Mouse (Mus musculus) kidney, embryonic 16.5 days (tissue): ENCODE measurements around the gene Brk1. TPM values are rescaled to one million over a fixed set of nuclear protein-coding genes. Genes with fewer than 3 reads are reported as not detected.

ENCODE experiments used
- ATAC-seq: fragments of 200-750 bp; cut with Nextera tagmentation; 2 replicates; pipeline ENCODE4 v1.8.0; 2017; ENCODE audit warnings: moderate TSS enrichment; ENCODE audit not compliant: low FRiP score, low TSS enrichment
- H3K27ac ChIP-seq: fragments of 300-500 bp; sonication (generic); 2 replicates; pipeline ENCODE4 v1.5.1; 2014; ENCODE audit warnings: low read length
- H3K27me3 ChIP-seq: fragments of 300-500 bp; sonication (generic); 2 replicates; pipeline ENCODE4 v1.6.1; 2014; ENCODE audit warnings: low read length, control low read depth, mixed read lengths; ENCODE audit not compliant: insufficient read depth
- H3K36me3 ChIP-seq: fragments of 300-500 bp; sonication (generic); 2 replicates; pipeline ENCODE4 v1.6.1; 2014; ENCODE audit warnings: low read length, control low read depth, mixed read lengths; ENCODE audit not compliant: insufficient read depth
- H3K4me1 ChIP-seq: fragments of 300-500 bp; sonication (generic); 2 replicates; pipeline ENCODE4 v1.6.1; 2014; ENCODE audit warnings: low read length, control low read depth, mixed read lengths; ENCODE audit not compliant: insufficient read depth
- H3K4me2 ChIP-seq: fragments of 300-500 bp; sonication (generic); replicated peaks from 2 replicates; pipeline ENCODE4 v1.6.1; 2014; ENCODE audit warnings: low read depth, low read length
- H3K4me3 ChIP-seq: fragments of 300-500 bp; sonication (generic); 2 replicates; pipeline ENCODE4 v1.5.1; 2014; ENCODE audit warnings: mild to moderate bottlenecking, low read length
- H3K9ac ChIP-seq: fragments of 300-500 bp; sonication (generic); replicated peaks from 2 replicates; pipeline ENCODE4 v1.6.1; 2014; ENCODE audit warnings: low read length
- H3K9me3 ChIP-seq: fragments of 300-500 bp; sonication (generic); 2 replicates; pipeline ENCODE4 v1.6.1; 2016; ENCODE audit warnings: low read length, control low read depth
- WGBS: fragments of 180-500 bp; shearing (Covaris S2); extraction: QIAGEN DNeasy Blood & Tissue Kit; methylation state at CpG from one replicate; pipeline ENCODE4 v1.1.7; 2014; 5-methylcytosine and 5-hydroxymethylcytosine counted together
- polyA plus RNA-seq: library from polyadenylated mRNA; unstranded; fragments of >200 nt; fragmentation: Nextera tagmentation; extraction: Ambion mirVana; gene quantifications from 2 replicates; pipeline ENCODE4 v1.2.1, GENCODE M21; 2015

Gene Brk1
- polyA plus RNA-seq, 1 experiment from 2014 or later = 224 TPM

DNA sequence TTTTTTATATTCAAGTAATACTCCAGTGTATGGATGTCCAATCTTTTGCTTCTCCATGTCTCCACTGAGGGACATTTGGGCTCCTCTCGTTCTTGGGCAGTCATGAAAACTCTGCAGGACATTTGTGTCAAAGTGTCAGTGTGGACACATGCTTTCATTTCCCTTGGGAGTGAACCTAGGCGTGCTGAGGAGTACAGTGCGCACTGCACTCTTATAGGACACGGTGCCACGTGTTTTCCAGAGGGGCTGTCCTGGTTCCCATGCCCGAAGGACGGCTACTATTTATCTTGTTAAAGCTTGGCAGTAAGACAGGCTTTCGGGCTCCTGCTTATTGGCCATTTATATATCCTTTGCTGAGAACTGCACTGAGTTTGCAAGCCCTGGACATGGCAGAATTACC, 38.0 kb downstream of the Brk1 start:
- H3K4me2 ChIP-seq = no peak overlapping the region
- H3K4me3 ChIP-seq = no peak overlapping the region
- ATAC-seq = no peak
- no peaks in the 10 kb centered on the region for H3K36me3 ChIP-seq
- no peaks in the 10 kb centered on the region for H3K9me3 ChIP-seq
- no peak overlapping the region for H3K27ac ChIP-seq
- 81% methylated on average over 8 of the region's 8 CpGs for WGBS
- H3K9ac ChIP-seq = no peak overlapping the region
- H3K4me1 ChIP-seq = no peaks in the 10 kb centered on the region; the same call in 1 of the 2 replicates
- H3K27me3 ChIP-seq = no peaks in the 10 kb centered on the region

DNA sequence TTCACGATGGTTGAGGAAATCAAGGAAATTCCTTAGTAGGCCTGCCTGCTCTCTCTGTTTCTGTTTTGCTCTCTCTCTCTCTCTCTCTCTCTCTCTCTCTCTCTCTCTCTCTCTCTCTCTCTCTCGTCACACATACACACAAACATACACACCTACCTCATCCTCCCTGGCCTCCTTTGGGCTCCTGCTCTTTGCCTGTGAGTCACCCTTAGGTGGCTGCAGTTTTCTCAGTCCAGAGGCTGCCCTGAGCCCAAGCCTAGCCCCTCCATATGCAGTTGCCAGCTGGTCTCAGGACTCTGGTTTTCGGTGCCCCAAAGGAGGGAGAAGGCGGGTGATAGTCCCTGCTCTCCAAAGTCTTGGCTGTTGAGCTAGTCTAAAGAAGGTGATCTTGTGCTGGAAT, 38.4 kb downstream of the Brk1 start:
- H3K36me3 ChIP-seq = no peaks in the 10 kb centered on the region
- no peaks in the 10 kb centered on the region for H3K9me3 ChIP-seq
- no peak overlapping the region for H3K9ac ChIP-seq
- H3K4me1 ChIP-seq = no peaks in the 10 kb centered on the region; the same call in 1 of the 2 replicates
- no peak overlapping the region for H3K4me3 ChIP-seq
- 91% methylated on average over 4 of the region's 4 CpGs for WGBS
- H3K4me2 ChIP-seq = no peak overlapping the region
- H3K27ac ChIP-seq = no peak overlapping the region
- ATAC-seq = no peak
- no peaks in the 10 kb centered on the region for H3K27me3 ChIP-seq

DNA sequence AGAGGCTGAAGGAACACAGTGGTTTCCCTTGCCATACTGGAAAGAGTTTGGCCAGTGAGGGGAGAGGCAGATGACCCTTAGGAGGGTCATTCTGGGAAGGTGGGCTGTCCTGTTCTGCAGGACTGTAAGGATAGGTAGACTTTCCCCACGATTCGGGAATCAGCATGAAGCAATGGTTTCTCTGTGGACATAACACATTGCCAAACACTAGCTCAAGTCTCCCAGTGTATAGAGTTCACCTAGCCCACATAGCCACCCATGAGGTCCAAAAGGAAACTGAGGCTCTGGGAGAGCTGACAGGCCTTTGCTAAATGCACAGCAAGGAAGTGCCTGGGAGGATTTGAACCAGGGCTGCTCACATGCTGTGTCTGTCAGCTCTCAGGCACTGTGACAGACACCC, 39.4 kb downstream of the Brk1 start:
- 97% methylated on average over 2 of the region's 2 CpGs for WGBS
- H3K4me2 ChIP-seq = no peak overlapping the region
- H3K4me1 ChIP-seq = no peaks in the 10 kb centered on the region; the same call in 1 of the 2 replicates
- H3K36me3 ChIP-seq = no peaks in the 10 kb centered on the region
- H3K9ac ChIP-seq = no peak overlapping the region
- H3K9me3 ChIP-seq = no peaks in the 10 kb centered on the region
- H3K27me3 ChIP-seq = no peaks in the 10 kb centered on the region
- no peak for ATAC-seq
- H3K4me3 ChIP-seq = no peak overlapping the region
- peak overlapping the region; percentile 63; the same call in 1 of the 2 replicates for H3K27ac ChIP-seq

DNA sequence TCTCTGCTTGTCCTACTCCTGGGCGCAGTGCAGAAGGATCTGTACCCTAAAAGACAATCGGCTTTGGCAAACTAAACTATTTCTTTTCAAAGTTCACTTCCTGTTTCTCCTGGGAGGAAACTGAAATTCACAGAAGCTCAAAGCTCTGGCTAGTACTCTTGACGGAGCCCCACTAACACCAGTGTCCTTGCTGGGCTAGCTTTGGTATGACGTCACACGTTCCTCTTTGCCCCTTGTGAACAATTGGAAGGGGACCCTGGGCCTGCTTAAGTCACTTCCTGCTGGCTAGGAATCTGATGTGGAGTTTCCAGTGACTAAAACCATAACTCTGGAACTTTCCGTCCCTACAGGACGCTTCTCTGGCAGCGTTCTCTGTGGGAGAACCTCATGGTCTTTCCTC, 40.2 kb downstream of the Brk1 start:
- 76% methylated on average over 8 of the region's 8 CpGs for WGBS
- Histone ChIP-seq H3K4me1 (no peaks in the 10 kb centered on the region; the same call in 1 of the 2 replicates), H3K9ac (no peak overlapping the region), H3K9me3 (no peaks in the 10 kb centered on the region), H3K36me3 (no peaks in the 10 kb centered on the region), H3K27me3 (no peaks in the 10 kb centered on the region), H3K27ac (peak overlapping the region; percentile 63; the same call in 1 of the 2 replicates), H3K4me2 (no peak overlapping the region), H3K4me3 (no peak overlapping the region)
- no peak for ATAC-seq

DNA sequence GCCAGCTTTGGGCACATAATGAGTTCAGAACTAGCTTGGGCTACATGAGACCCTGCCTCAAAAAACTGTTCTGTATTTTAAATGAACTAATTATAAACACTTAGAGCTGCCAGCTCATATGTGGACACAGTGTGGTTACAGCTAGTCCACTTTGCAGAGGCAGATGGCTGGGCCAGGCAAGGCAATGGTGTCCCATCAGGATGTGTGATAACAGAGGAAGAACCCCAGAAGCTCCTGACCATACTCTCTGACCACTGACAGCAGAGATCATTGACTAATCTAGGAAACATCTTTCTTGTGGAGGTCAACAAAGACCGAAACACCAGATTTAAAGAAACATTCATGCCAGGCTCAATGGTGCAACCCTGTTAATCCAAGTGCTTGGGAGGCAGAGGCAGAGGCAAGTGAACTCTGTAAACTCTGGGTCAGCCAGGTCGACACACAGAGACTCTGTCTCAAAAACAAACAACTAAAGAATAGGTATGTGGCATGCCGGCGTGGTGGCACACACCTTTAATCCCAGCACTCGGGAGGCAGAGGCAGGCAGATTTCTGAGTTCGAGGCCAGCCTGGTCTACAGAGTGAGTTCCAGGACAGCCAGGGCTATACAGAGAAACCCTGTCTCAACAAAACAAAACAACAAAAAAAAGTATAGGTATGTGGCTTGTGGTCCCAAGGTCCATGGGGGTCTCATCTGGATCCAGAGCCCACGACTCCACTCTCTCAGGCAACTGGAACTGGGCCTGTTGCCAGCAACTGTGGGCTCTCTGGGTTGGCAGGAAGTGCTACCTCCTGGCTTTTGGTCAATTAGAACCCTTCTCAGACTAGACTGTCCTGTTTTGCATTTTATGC, 45.0 kb downstream of the Brk1 start:
- Histone ChIP-seq H3K27ac (0 out of 2 replicates have a peak overlapping the region, but pooled peaks have one; percentile 7), H3K9ac (no peak overlapping the region), H3K4me1 (no peaks in the 10 kb centered on the region), H3K4me3 (no peak overlapping the region), H3K4me2 (no peak overlapping the region), H3K36me3 (no peaks in the 10 kb centered on the region), H3K9me3 (no peaks in the 10 kb centered on the region), H3K27me3 (no peaks in the 10 kb centered on the region)
- 85% methylated on average over 7 of the region's 7 CpGs for WGBS
- no peak for ATAC-seq

DNA sequence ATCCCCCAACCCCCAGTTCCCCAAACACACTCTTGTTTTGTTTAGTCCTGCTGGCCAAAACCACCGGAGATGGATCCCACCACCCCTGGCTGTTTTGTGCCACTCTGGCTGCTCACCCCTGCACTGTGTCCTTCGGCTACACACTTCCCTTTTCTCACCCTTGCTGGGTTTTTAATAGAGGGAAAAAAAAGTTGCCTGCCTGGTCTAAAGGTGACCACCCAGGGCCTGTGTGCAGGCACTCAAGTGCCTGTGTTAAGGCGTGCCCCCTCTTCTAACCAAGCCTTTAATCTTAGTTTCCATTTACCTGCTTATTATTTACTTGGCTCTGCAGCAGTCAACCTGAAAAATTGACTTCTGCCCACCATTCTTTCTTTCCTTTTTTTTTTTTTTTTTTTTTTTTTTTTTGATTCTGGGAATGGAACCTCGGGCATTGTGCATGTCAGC, 45.6 kb downstream of the Brk1 start:
- 0 out of 2 replicates have a peak overlapping the region, but pooled peaks have one; percentile 7 for H3K27ac ChIP-seq
- no peak for ATAC-seq
- no peak overlapping the region for H3K9ac ChIP-seq
- WGBS = 57% methylated on average over 4 of the region's 4 CpGs
- no peaks in the 10 kb centered on the region for H3K27me3 ChIP-seq
- H3K4me3 ChIP-seq = no peak overlapping the region
- H3K9me3 ChIP-seq = no peaks in the 10 kb centered on the region
- H3K36me3 ChIP-seq = no peaks in the 10 kb centered on the region
- no peaks in the 10 kb centered on the region for H3K4me1 ChIP-seq
- H3K4me2 ChIP-seq = no peak overlapping the region

DNA sequence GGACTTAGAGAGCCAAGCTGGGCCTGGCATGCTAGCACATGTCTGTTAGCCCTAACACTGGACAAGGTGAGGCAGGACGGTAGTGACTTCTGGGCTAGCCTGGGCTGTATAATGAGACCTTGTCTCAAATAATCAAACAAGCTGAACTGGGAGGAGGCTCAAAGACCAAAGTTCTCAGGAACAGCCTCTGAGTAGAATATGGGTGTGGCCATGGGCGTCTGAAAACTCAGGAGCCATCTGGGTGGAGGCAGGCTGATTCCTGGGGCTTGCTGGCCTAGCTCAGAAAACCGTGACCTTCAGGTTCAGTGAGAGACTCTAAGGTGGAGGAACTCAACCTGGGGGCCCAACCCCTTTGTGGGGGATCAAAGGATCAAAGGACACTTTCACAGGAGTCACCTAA, 47.1 kb downstream of the Brk1 start:
- 65% methylated on average over 3 of the region's 3 CpGs for WGBS
- Histone ChIP-seq H3K27me3 (no peaks in the 10 kb centered on the region), H3K9me3 (no peaks in the 10 kb centered on the region), H3K36me3 (no peaks in the 10 kb centered on the region), H3K9ac (no peak overlapping the region), H3K4me3 (no peak overlapping the region), H3K4me1 (no peaks in the 10 kb centered on the region), H3K27ac (no peak overlapping the region), H3K4me2 (no peak overlapping the region)
- no peak for ATAC-seq

DNA sequence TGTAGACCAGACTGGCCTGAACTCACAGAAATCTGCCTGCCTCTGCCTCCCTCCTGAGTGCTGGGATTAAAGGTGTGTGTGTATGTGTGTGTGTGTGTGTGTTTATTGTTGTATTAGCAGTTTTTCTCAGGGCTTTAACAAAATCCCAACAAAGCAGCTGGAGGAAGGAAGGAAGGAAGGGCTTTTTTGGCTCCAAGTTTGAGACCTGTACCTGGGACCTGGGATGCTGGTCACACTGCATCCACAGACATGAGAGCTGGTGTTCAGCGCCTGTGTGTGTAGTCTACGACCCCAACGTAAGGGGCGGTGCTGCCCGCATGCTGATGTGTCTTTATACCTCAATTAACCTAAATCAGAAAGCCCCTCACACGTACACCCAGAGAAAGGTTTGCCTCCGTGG, 49.0 kb downstream of the Brk1 start:
- Histone ChIP-seq H3K4me3 (no peak overlapping the region), H3K27me3 (no peaks in the 10 kb centered on the region), H3K9me3 (no peaks in the 10 kb centered on the region), H3K27ac (no peak overlapping the region), H3K4me2 (no peak overlapping the region), H3K36me3 (no peaks in the 10 kb centered on the region), H3K9ac (no peak overlapping the region), H3K4me1 (0 out of 2 replicates have a peak, but pooled peaks cover 3% of the 10 kb centered on the region)
- no peak for ATAC-seq
- whole genome bisulfite sequencing = 90% methylated on average over 7 of the region's 7 CpGs

DNA sequence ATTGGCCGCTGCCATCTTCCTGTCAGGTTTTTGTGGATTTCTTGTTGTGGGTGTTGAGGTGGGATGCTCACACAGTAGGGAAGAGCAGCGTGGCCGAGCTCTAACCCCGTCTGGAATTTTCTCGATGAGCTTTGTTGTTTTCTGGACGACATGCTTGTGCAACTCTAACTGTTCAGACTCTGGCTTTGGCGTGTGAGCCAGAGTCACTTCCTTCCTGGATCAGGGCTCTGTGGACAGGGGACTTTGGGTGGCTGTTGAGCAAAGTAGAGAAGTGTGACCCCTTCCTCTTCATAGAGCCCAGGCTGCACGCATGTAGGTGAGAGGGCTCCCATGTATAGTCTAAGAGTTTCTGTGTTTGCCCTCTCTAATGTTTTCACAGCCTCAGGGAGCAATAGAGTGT, 49.5 kb downstream of the Brk1 start:
- ATAC-seq = no peak
- WGBS = 76% methylated on average over 8 of the region's 8 CpGs
- Histone ChIP-seq H3K27ac (no peak overlapping the region), H3K9me3 (no peaks in the 10 kb centered on the region), H3K9ac (no peak overlapping the region), H3K4me1 (peaks cover 4% of the 10 kb centered on the region; the same call in 1 of the 2 replicates), H3K4me2 (no peak overlapping the region), H3K4me3 (no peak overlapping the region), H3K27me3 (no peaks in the 10 kb centered on the region), H3K36me3 (no peaks in the 10 kb centered on the region)

DNA sequence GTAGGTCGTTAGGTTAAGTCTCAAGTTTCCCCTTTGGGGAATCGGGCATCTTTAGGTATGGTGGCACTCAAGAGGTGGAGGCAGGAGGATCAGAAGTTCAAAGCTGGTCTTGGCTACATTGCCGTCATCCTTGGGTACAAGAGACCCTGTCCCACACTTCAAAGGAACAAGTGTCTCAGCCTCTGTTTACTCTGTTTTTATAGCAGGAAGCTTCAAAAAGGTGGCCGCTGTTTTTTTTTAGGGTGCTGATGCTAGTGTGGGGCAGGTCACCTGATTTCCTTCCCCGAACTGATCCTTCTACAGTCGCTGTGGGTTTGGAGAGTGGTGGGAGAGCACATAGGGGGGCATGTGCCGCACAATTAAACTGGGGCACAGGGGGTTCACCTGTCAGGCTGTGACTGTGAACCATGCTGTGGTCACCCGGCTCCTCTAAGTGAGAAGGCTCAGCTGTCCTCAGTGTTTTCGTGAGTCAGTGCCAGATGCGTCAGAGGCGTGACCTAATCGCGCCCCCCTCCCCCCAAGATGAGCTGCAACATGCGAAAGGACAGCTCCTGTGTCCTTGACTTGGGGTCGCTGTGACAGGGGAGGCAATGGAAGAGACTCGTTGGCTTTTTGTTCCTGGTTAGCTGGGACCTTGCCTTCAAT, 50.3 kb downstream of the Brk1 start:
- ATAC-seq = no peak
- WGBS = 42% methylated on average over 16 of the region's 16 CpGs
- Histone ChIP-seq H3K9me3 (no peaks in the 10 kb centered on the region), H3K27ac (no peak overlapping the region), H3K4me1 (peaks cover 11% of the 10 kb centered on the region; the same call in 1 of the 2 replicates), H3K36me3 (no peaks in the 10 kb centered on the region), H3K27me3 (no peaks in the 10 kb centered on the region), H3K4me3 (no peak overlapping the region), H3K9ac (no peak overlapping the region), H3K4me2 (no peak overlapping the region)
